Mouse (Mus musculus): ENCODE data around the gene Syne3.

GRCm38 (mm10) chr12:104997159-104997558 is 12.4 kb downstream of the Syne3 start:
- TF ChIP-seq EP300 (IDR thresholded peaks at IDR 0.05; ENCODE audit: low read depth) (no peak), CTCF (IDR thresholded peaks at IDR 0.05; ENCODE audit: low read depth) (no peak)

All from heart, postnatal 0 days (tissue).